Mouse (Mus musculus) bone marrow, adult 2 months (tissue): ENCODE results near the gene Sstr3. TPM values are rescaled to one million over a fixed set of nuclear protein-coding genes. Genes with fewer than 3 reads are reported as not detected.

Experiments used
- H3K27ac ChIP-seq: fragments of 200-500 bp; 2 replicates; pipeline ENCODE4 v1.5.1; 2012; ENCODE audit warnings: low read depth, mild to moderate bottlenecking, control low read depth, inconsistent platforms, low read length; ENCODE audit not compliant: control insufficient read depth, poor library complexity, insufficient read depth
- H3K4me1 ChIP-seq: fragments of 200-500 bp; 2 replicates; pipeline ENCODE4 v1.6.1; 2011; ENCODE audit warnings: low read length; ENCODE audit not compliant: control insufficient read depth, insufficient read depth
- H3K4me3 ChIP-seq: fragments of 200-500 bp; replicated peaks from 2 replicates; pipeline ENCODE3; 2011; ENCODE audit warnings: mild to moderate bottlenecking, low read depth, low read length, control low read depth; ENCODE audit not compliant: control insufficient read depth
- CTCF ChIP-seq: fragments of 200-500 bp; IDR thresholded peaks from 2 replicates; pipeline ENCODE4 v1.5.1; 2011; ENCODE audit warnings: low read length, control low read depth; ENCODE audit not compliant: control insufficient read depth, insufficient read depth
- POLR2A ChIP-seq: fragments of 200-500 bp; IDR thresholded peaks from 2 replicates; pipeline ENCODE4 v1.6.1; 2011; ENCODE audit warnings: low read depth, mild to moderate bottlenecking, control low read depth, low read length, borderline replicate concordance; ENCODE audit not compliant: control insufficient read depth
- WGBS: fragments of 180-500 bp; shearing (Covaris S2); methylation state at CpG from one replicate; pipeline ENCODE4 v1.1.7; 2018; 5-methylcytosine and 5-hydroxymethylcytosine counted together
- polyA plus RNA-seq: library from polyadenylated mRNA; stranded (reverse); fragments of >200 nt; gene quantifications from 2 replicates; pipeline ENCODE4 v1.2.4, GENCODE M21; 2011; ENCODE audit warnings: low replicate concordance; ENCODE audit not compliant: missing spikeins, insufficient read depth, insufficient read length

The Sstr3 gene
- polyA plus RNA-seq, 1 experiment: not detected

GRCm38 (mm10) chr15:78520112-78520715 lies 24.3 kb downstream of the Sstr3 start:
- WGBS: 38% methylated on average over 13 of the region's 13 CpGs
- Histone ChIP-seq H3K4me1 (peaks cover 1% of the 10 kb centered on the region; the same call in 1 of the 2 replicates), H3K4me3 (no peak overlapping the region), H3K27ac (no peak overlapping the region)
- TF ChIP-seq CTCF (no peak), POLR2A (no peak)

- WGBS: 36% methylated on average over 7 of the region's 7 CpGs
- Histone ChIP-seq H3K4me3 (no peak overlapping the region), H3K27ac (no peak overlapping the region), H3K4me1 (peaks cover 1% of the 10 kb centered on the region; the same call in 1 of the 2 replicates)
- TF ChIP-seq POLR2A (no peak), CTCF (no peak)
Measured at GRCm38 (mm10) chr15:78518221-78518620, 26.3 kb downstream of the Sstr3 start.

- no peak for TF ChIP-seq POLR2A
- Histone ChIP-seq H3K27ac (no peak overlapping the region), H3K4me3 (no peak overlapping the region), H3K4me1 (peaks cover 1% of the 10 kb centered on the region; the same call in 1 of the 2 replicates)
- WGBS: 42% methylated on average over 6 of the region's 6 CpGs
Measured at GRCm38 (mm10) chr15:78515759-78516158, 28.7 kb downstream of the Sstr3 start.

- TF ChIP-seq POLR2A: no peak
- peak; percentile 91 for TF ChIP-seq CTCF
- Histone ChIP-seq H3K27ac (no peak overlapping the region), H3K4me3 (no peak overlapping the region), H3K4me1 (no peaks in the 10 kb centered on the region; the same call in 1 of the 2 replicates)
- 28% methylated on average over 7 of the region's 7 CpGs for WGBS
Measured at GRCm38 (mm10) chr15:78514393-78515146, 29.9 kb downstream of the Sstr3 start.

- no peak overlapping the region for H3K27ac ChIP-seq
- TF ChIP-seq POLR2A: no peak
- TF ChIP-seq CTCF: no peak
- H3K4me1 ChIP-seq: no peaks in the 10 kb centered on the region; the same call in 1 of the 2 replicates
- WGBS: 88% methylated on average over 14 of the region's 14 CpGs
- H3K4me3 ChIP-seq: no peak overlapping the region
Measured at GRCm38 (mm10) chr15:78513019-78513418, 31.5 kb downstream of the Sstr3 start.

- no peak for TF ChIP-seq CTCF
- H3K4me3 ChIP-seq: no peak overlapping the region
- 39% methylated on average over 7 of the region's 7 CpGs for WGBS
- H3K4me1 ChIP-seq: no peaks in the 10 kb centered on the region; the same call in 1 of the 2 replicates
- H3K27ac ChIP-seq: no peak overlapping the region; the same call in 1 of the 2 replicates
Measured at GRCm38 (mm10) chr15:78511951-78512350, 32.5 kb downstream of the Sstr3 start.

GRCm38 (mm10) chr15:78510736-78511135 lies 33.7 kb downstream of the Sstr3 start:
- H3K4me3 ChIP-seq: no peak overlapping the region
- TF ChIP-seq CTCF (no peak), POLR2A (no peak)
- H3K4me1 ChIP-seq: no peaks in the 10 kb centered on the region; the same call in 1 of the 2 replicates
- 46% methylated on average over 6 of the region's 6 CpGs for WGBS
- H3K27ac ChIP-seq: no peak overlapping the region

- Histone ChIP-seq H3K27ac (no peak overlapping the region), H3K4me1 (no peaks in the 10 kb centered on the region; the same call in 1 of the 2 replicates), H3K4me3 (no peak overlapping the region)
- no peak for TF ChIP-seq POLR2A
- TF ChIP-seq CTCF: no peak
- 37% methylated on average over 8 of the region's 8 CpGs for WGBS
Measured at GRCm38 (mm10) chr15:78510121-78510576, 34.3 kb downstream of the Sstr3 start.
